Mouse (Mus musculus): Measurements from ENCODE around the gene Nek6. TPM values are rescaled to one million over a fixed set of nuclear protein-coding genes. Genes with fewer than 3 reads are reported as not detected.
A peak's percentile ranks its signal among the peaks of the same experiment; 100 is the strongest.

Gene Nek6
- polyA plus RNA-seq, 1 experiment from 2014 or later = 85.1 TPM

DNA sequence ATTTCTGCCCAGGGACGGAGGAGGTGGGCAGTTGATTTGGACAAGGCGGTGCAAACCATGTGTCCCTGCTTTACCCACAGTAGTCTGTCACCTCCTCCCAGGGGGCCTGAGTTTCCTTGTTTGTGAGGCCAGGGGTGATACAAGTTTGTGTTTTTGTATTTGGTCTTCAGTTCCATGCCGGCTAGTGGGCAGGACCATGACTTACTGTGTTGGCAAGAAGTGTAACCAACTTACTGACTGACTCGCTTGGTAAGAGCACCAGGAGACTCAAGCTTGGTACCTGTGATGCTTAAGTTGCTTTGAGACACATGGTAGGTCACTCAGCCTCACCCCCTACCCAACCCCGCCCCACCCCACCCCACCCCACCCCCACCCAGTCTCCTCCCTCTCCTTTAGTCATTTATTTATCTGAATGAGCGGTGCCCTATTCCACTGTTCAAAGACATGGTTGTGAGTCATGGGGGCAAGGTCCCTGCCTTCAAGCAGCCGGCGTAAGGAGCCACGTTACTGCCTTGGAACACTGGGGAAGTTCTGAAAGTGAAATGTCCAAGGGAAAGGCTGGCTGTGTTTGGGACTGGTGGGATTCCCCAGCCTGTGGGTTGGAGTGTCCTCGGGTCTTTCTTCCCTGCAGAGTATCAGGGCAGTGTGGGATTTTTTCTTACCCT, 12.5 kb downstream of the Nek6 start:
- Histone ChIP-seq H3K27me3 (ENCODE audit: control insufficient read depth, insufficient read depth, low read length) (no peaks in the 10 kb centered on the region), H3K4me1 (ENCODE audit: control insufficient read depth, insufficient read depth, low read length) (peaks cover 17% of the 10 kb centered on the region), H3K4me2 (no peak overlapping the region), H3K36me3 (ENCODE audit: control insufficient read depth, insufficient read depth, low read length) (no peaks in the 10 kb centered on the region), H3K9ac (ENCODE audit: low read depth, low read length) (no peak overlapping the region), H3K27ac (ENCODE audit: low read depth, low read length) (no peak overlapping the region), H3K9me3 (replicated peaks; ENCODE audit: control insufficient read depth, low read length) (no peaks in the 10 kb centered on the region), H3K4me3 (ENCODE audit: low read depth, low read length) (no peak overlapping the region)
- WGBS (ENCODE audit: insufficient replicate concordance) = 70% methylated on average over 10 of the region's 10 CpGs
- no peak for ATAC-seq (replicated peaks; ENCODE audit: insufficient number of reproducible peaks, low FRiP score, low TSS enrichment)

- 84% methylated on average over 3 of the region's 3 CpGs for WGBS (ENCODE audit: insufficient replicate concordance)
- no peaks in the 10 kb centered on the region for H3K36me3 ChIP-seq (ENCODE audit: control insufficient read depth, insufficient read depth, low read length)
- ATAC-seq (replicated peaks; ENCODE audit: insufficient number of reproducible peaks, low FRiP score, low TSS enrichment) = no peak
Measured at GRCm38 (mm10) chr2:38525034-38525433, 13.6 kb downstream of the Nek6 start.

DNA sequence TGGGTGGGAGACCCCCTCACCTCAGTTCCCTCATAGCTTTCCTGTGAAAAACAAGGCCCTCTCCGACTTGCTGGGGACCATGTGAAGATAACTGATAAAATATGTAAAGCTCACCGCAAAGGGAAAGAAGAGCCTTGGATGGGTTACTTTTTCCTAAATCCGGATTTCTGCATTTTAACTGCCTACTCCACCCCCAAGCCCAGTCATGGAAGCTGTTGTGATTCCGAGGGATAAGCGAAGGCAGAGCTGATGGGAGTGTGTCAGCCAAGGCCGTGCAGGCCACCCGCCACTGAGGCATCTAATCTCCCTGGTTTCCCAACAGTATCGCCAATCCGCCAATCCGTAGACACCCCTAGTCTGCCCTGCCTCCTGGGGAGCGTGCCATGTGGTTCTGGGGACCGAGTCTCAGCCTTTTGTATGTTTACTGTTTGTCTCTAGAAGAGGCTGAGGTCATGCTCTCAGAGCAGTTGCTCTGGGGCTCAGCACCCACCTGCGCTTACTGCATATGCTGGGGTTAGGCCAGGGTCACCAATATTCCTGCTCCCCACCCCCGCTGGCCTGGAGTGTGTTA, 18.2 kb downstream of the Nek6 start:
- H3K27me3 ChIP-seq (ENCODE audit: control insufficient read depth, insufficient read depth, low read length) = no peaks in the 10 kb centered on the region
- no peak overlapping the region for H3K4me3 ChIP-seq (ENCODE audit: low read depth, low read length)
- 61% methylated on average over 14 of the region's 14 CpGs for WGBS (ENCODE audit: insufficient replicate concordance)
- H3K4me2 ChIP-seq = no peak overlapping the region
- peak overlapping the region; percentile 64; the same call in 1 of the 2 replicates for H3K27ac ChIP-seq (ENCODE audit: low read depth, low read length)
- peaks cover 61% of the 10 kb centered on the region for H3K4me1 ChIP-seq (ENCODE audit: control insufficient read depth, insufficient read depth, low read length)
- H3K9me3 ChIP-seq (replicated peaks; ENCODE audit: control insufficient read depth, low read length) = no peaks in the 10 kb centered on the region
- no peak overlapping the region for H3K9ac ChIP-seq (ENCODE audit: low read depth, low read length)
- H3K36me3 ChIP-seq (ENCODE audit: control insufficient read depth, insufficient read depth, low read length) = no peaks in the 10 kb centered on the region
- no peak for ATAC-seq (replicated peaks; ENCODE audit: insufficient number of reproducible peaks, low FRiP score, low TSS enrichment)

More at GRCm38 (mm10) chr2:38525034-38525433, 13.6 kb downstream of the Nek6 start:
- H3K9ac ChIP-seq (ENCODE audit: low read depth, low read length) = no peak overlapping the region
- no peaks in the 10 kb centered on the region for H3K9me3 ChIP-seq (replicated peaks; ENCODE audit: control insufficient read depth, low read length)
- no peak overlapping the region for H3K4me2 ChIP-seq
- H3K27ac ChIP-seq (ENCODE audit: low read depth, low read length) = no peak overlapping the region
- H3K4me1 ChIP-seq (ENCODE audit: control insufficient read depth, insufficient read depth, low read length) = peaks cover 27% of the 10 kb centered on the region
- H3K4me3 ChIP-seq (ENCODE audit: low read depth, low read length) = no peak overlapping the region
- H3K27me3 ChIP-seq (ENCODE audit: control insufficient read depth, insufficient read depth, low read length) = no peaks in the 10 kb centered on the region

- WGBS (ENCODE audit: insufficient replicate concordance) = 19% methylated on average over 6 of the region's 6 CpGs
- H3K4me1 ChIP-seq (ENCODE audit: control insufficient read depth, insufficient read depth, low read length) = peaks cover 74% of the 10 kb centered on the region
- peak; percentile 85 for ATAC-seq (replicated peaks; ENCODE audit: insufficient number of reproducible peaks, low FRiP score, low TSS enrichment)
- H3K4me3 ChIP-seq (ENCODE audit: low read depth, low read length) = no peak overlapping the region
- no peaks in the 10 kb centered on the region for H3K36me3 ChIP-seq (ENCODE audit: control insufficient read depth, insufficient read depth, low read length)
- H3K4me2 ChIP-seq = peak overlapping the region; percentile 22
- no peaks in the 10 kb centered on the region for H3K27me3 ChIP-seq (ENCODE audit: control insufficient read depth, insufficient read depth, low read length)
- H3K9me3 ChIP-seq (replicated peaks; ENCODE audit: control insufficient read depth, low read length) = no peaks in the 10 kb centered on the region
- no peak overlapping the region; the same call in 1 of the 2 replicates for H3K9ac ChIP-seq (ENCODE audit: low read depth, low read length)
- peak overlapping the region; percentile 64 for H3K27ac ChIP-seq (ENCODE audit: low read depth, low read length)
Measured at GRCm38 (mm10) chr2:38530955-38531381, 19.5 kb downstream of the Nek6 start.

GRCm38 (mm10) chr2:38533322-38533721, 21.9 kb downstream of the Nek6 start:
- H3K4me3 ChIP-seq (ENCODE audit: low read depth, low read length) = no peak overlapping the region

DNA sequence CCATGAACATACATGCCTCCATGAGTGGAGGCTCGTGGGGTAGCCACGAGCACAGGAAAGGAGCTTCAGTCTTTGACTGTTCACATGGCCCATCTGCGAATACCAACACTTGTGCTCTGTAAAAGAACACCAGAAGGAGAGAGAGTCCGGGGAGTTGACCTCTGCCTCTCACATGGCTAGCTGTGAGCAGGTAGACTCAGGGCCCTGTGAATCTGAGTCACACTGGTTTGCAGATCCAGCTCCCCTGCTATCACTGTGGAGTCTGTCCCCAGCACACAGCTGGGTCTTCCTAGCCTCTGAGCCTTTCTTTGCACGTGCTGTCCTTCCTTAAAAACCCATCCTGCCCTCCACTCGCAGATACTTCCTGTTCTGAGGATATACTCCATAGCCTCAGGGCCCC, 22.3 kb downstream of the Nek6 start:
- Histone ChIP-seq H3K4me1 (ENCODE audit: control insufficient read depth, insufficient read depth, low read length) (peaks cover 93% of the 10 kb centered on the region), H3K4me2 (peak overlapping the region; percentile 12; the same call in 1 of the 2 replicates), H3K27ac (ENCODE audit: low read depth, low read length) (peak overlapping the region; percentile 54), H3K9ac (ENCODE audit: low read depth, low read length) (peak overlapping the region; percentile 2), H3K27me3 (ENCODE audit: control insufficient read depth, insufficient read depth, low read length) (no peaks in the 10 kb centered on the region), H3K36me3 (ENCODE audit: control insufficient read depth, insufficient read depth, low read length) (no peaks in the 10 kb centered on the region), H3K9me3 (replicated peaks; ENCODE audit: control insufficient read depth, low read length) (no peaks in the 10 kb centered on the region), H3K4me3 (ENCODE audit: low read depth, low read length) (no peak overlapping the region)
- ATAC-seq (replicated peaks; ENCODE audit: insufficient number of reproducible peaks, low FRiP score, low TSS enrichment) = no peak
- 56% methylated on average over 6 of the region's 6 CpGs for WGBS (ENCODE audit: insufficient replicate concordance)

More at GRCm38 (mm10) chr2:38533322-38533721, 21.9 kb downstream of the Nek6 start:
- peak; percentile 50 for ATAC-seq (replicated peaks; ENCODE audit: insufficient number of reproducible peaks, low FRiP score, low TSS enrichment)
- H3K36me3 ChIP-seq (ENCODE audit: control insufficient read depth, insufficient read depth, low read length) = no peaks in the 10 kb centered on the region
- peaks cover 96% of the 10 kb centered on the region for H3K4me1 ChIP-seq (ENCODE audit: control insufficient read depth, insufficient read depth, low read length)
- no peaks in the 10 kb centered on the region for H3K27me3 ChIP-seq (ENCODE audit: control insufficient read depth, insufficient read depth, low read length)
- H3K4me2 ChIP-seq = peak overlapping the region; percentile 12
- peak overlapping the region; percentile 54 for H3K27ac ChIP-seq (ENCODE audit: low read depth, low read length)
- H3K9me3 ChIP-seq (replicated peaks; ENCODE audit: control insufficient read depth, low read length) = no peaks in the 10 kb centered on the region
- no peak overlapping the region; the same call in 1 of the 2 replicates for H3K9ac ChIP-seq (ENCODE audit: low read depth, low read length)
- WGBS (ENCODE audit: insufficient replicate concordance) = 12% methylated on average over 6 of the region's 6 CpGs

GRCm38 (mm10) chr2:38534241-38534940, 22.9 kb downstream of the Nek6 start:
- WGBS (ENCODE audit: insufficient replicate concordance) = 80% methylated on average over 5 of the region's 5 CpGs
- Histone ChIP-seq H3K27me3 (ENCODE audit: control insufficient read depth, insufficient read depth, low read length) (no peaks in the 10 kb centered on the region), H3K9ac (ENCODE audit: low read depth, low read length) (peak overlapping the region; percentile 2; the same call in 1 of the 2 replicates), H3K36me3 (ENCODE audit: control insufficient read depth, insufficient read depth, low read length) (no peaks in the 10 kb centered on the region), H3K4me2 (no peak overlapping the region), H3K4me3 (ENCODE audit: low read depth, low read length) (no peak overlapping the region), H3K4me1 (ENCODE audit: control insufficient read depth, insufficient read depth, low read length) (peaks cover 87% of the 10 kb centered on the region), H3K27ac (ENCODE audit: low read depth, low read length) (peak overlapping the region; percentile 54; the same call in 1 of the 2 replicates), H3K9me3 (replicated peaks; ENCODE audit: control insufficient read depth, low read length) (no peaks in the 10 kb centered on the region)
- ATAC-seq (replicated peaks; ENCODE audit: insufficient number of reproducible peaks, low FRiP score, low TSS enrichment) = no peak

GRCm38 (mm10) chr2:38535051-38535450, 23.6 kb downstream of the Nek6 start:
- ATAC-seq (replicated peaks; ENCODE audit: insufficient number of reproducible peaks, low FRiP score, low TSS enrichment) = no peak
- peaks cover 81% of the 10 kb centered on the region for H3K4me1 ChIP-seq (ENCODE audit: control insufficient read depth, insufficient read depth, low read length)
- no peaks in the 10 kb centered on the region for H3K9me3 ChIP-seq (replicated peaks; ENCODE audit: control insufficient read depth, low read length)
- H3K4me3 ChIP-seq (ENCODE audit: low read depth, low read length) = no peak overlapping the region
- no peak overlapping the region; the same call in 1 of the 2 replicates for H3K9ac ChIP-seq (ENCODE audit: low read depth, low read length)
- no peaks in the 10 kb centered on the region for H3K36me3 ChIP-seq (ENCODE audit: control insufficient read depth, insufficient read depth, low read length)
- H3K27me3 ChIP-seq (ENCODE audit: control insufficient read depth, insufficient read depth, low read length) = no peaks in the 10 kb centered on the region
- peak overlapping the region; percentile 75; the same call in 1 of the 2 replicates for H3K27ac ChIP-seq (ENCODE audit: low read depth, low read length)
- WGBS (ENCODE audit: insufficient replicate concordance) = 85% methylated on average over 8 of the region's 8 CpGs
- no peak overlapping the region for H3K4me2 ChIP-seq

Measured in heart, embryonic 11.5 days (tissue).